Mouse (Mus musculus): ENCODE measurements around the gene Gp9. TPM values are rescaled to one million over a fixed set of nuclear protein-coding genes. Genes with fewer than 3 reads are reported as not detected.

Gene Gp9
- total and polyA plus RNA-seq, 2 experiments from 2014 or later, result not detected

DNA sequence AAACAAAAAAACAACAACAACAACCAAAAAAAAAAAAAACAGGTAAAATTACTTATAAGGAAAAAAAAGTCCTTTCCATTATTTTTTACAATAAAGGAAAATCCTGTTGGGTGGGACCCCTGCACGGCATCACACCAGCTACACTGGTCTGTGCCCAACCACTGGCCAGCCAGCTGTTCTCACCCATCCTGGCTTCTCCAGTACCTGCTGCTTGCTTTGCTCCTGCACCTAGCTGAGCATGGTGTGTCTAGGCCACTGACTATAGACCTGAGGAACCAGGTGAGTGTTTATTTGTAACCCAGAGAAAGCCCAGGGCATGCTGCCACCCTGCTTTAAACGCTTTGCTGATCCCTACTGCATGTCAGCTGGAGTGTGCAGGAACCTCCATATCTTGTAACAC lies 42.5 kb downstream of the Gp9 start:
- H3K9ac ChIP-seq (replicated peaks; ENCODE audit: low read length, poor library complexity, severe bottlenecking), result no peak overlapping the region
- H3K4me3 ChIP-seq (ENCODE audit: low read depth, low read length), result no peak overlapping the region
- H3K4me2 ChIP-seq (ENCODE audit: low read depth, low read length, poor library complexity, severe bottlenecking), result no peak overlapping the region
- ATAC-seq (ENCODE audit: low FRiP score), result no peak
- no peaks in the 10 kb centered on the region for H3K4me1 ChIP-seq (ENCODE audit: insufficient read depth, low read length)
- peaks cover 70% of the 10 kb centered on the region for H3K36me3 ChIP-seq (ENCODE audit: insufficient read depth, low read length)
- no peaks in the 10 kb centered on the region for H3K9me3 ChIP-seq (ENCODE audit: low read length)
- H3K27me3 ChIP-seq (ENCODE audit: insufficient read depth, low read length), result no peaks in the 10 kb centered on the region
- no peak for DNase-seq (ENCODE audit: low spot score)
- no peak for TF ChIP-seq CTCF (IDR thresholded peaks at IDR 0.05)
- 100% methylated on average over 2 of the region's 2 CpGs for WGBS
- no peak overlapping the region for H3K27ac ChIP-seq (ENCODE audit: low read depth, low read length)

Other genes starting within 250 kb of the Gp9 start
- 0.93 and 1.4 TPM in 2 replicates for gene Arhgap25, start 244.8 kb upstream of the Gp9 start, total RNA-seq (2014; rRNA removed)
- gene Arhgap25, start 244.8 kb upstream of the Gp9 start, polyA plus RNA-seq (2015; fragmentation: Nextera tagmentation; extraction: Ambion mirVana), result 1.2 and 1.8 TPM in 2 replicates
- gene Prokr1, start 187.3 kb upstream of the Gp9 start, total RNA-seq (2014; rRNA removed), result 2.7 and 3.4 TPM in 2 replicates
- 1.3 and 1.5 TPM in 2 replicates for gene Prokr1, start 187.3 kb upstream of the Gp9 start, polyA plus RNA-seq (2015; fragmentation: Nextera tagmentation; extraction: Ambion mirVana)
- gene Aplf, start 105.9 kb upstream of the Gp9 start, total RNA-seq (2014; rRNA removed), result 4.2 and 5.5 TPM in 2 replicates
- gene Aplf, start 105.9 kb upstream of the Gp9 start, polyA plus RNA-seq (2015; fragmentation: Nextera tagmentation; extraction: Ambion mirVana), result 4.4 and 5.0 TPM in 2 replicates
- gene Efcc1, start 47.2 kb upstream of the Gp9 start, total RNA-seq (2014; rRNA removed), result 6.6 and 15.8 TPM in 2 replicates
- 8.7 and 11.2 TPM in 2 replicates for gene Efcc1, start 47.2 kb upstream of the Gp9 start, polyA plus RNA-seq (2015; fragmentation: Nextera tagmentation; extraction: Ambion mirVana)
- 23.2 and 31.6 TPM in 2 replicates for gene Rab43, start 34.1 kb downstream of the Gp9 start, total RNA-seq (2014; rRNA removed)
- gene Rab43, start 34.1 kb downstream of the Gp9 start, polyA plus RNA-seq (2015; fragmentation: Nextera tagmentation; extraction: Ambion mirVana), result 7.7 and 9.9 TPM in 2 replicates
- gene Gm45140, start 57.7 kb downstream of the Gp9 start, total RNA-seq (2014; rRNA removed), result 5.4 TPM in 1 of 2 replicates, not detected in the other
- gene Gm45140, start 57.7 kb downstream of the Gp9 start, polyA plus RNA-seq (2015; fragmentation: Nextera tagmentation; extraction: Ambion mirVana), result 1.2 and 1.8 TPM in 2 replicates
- gene Isy1, start 60.7 kb downstream of the Gp9 start, total RNA-seq (2014; rRNA removed), result 21.7 and 22.5 TPM in 2 replicates
- gene Isy1, start 60.7 kb downstream of the Gp9 start, polyA plus RNA-seq (2015; fragmentation: Nextera tagmentation; extraction: Ambion mirVana), result 20.7 and 25.9 TPM in 2 replicates
- gene Cnbp, start 73.0 kb downstream of the Gp9 start, total RNA-seq (2014; rRNA removed), result 178 and 197 TPM in 2 replicates
- 550 and 577 TPM in 2 replicates for gene Cnbp, start 73.0 kb downstream of the Gp9 start, polyA plus RNA-seq (2015; fragmentation: Nextera tagmentation; extraction: Ambion mirVana)
- 202 and 226 TPM in 2 replicates for gene Copg1, start 109.7 kb downstream of the Gp9 start, total RNA-seq (2014; rRNA removed)
- gene Copg1, start 109.7 kb downstream of the Gp9 start, polyA plus RNA-seq (2015; fragmentation: Nextera tagmentation; extraction: Ambion mirVana), result 191 and 216 TPM in 2 replicates
- gene Hmces, start 135.9 kb downstream of the Gp9 start, total RNA-seq (2014; rRNA removed), result 30.7 and 33.0 TPM in 2 replicates
- gene Hmces, start 135.9 kb downstream of the Gp9 start, polyA plus RNA-seq (2015; fragmentation: Nextera tagmentation; extraction: Ambion mirVana), result 34.6 and 35.5 TPM in 2 replicates
- gene H1fx, start 203.6 kb downstream of the Gp9 start, total RNA-seq (2014; rRNA removed), result 22.7 and 31.8 TPM in 2 replicates
- gene H1fx, start 203.6 kb downstream of the Gp9 start, polyA plus RNA-seq (2015; fragmentation: Nextera tagmentation; extraction: Ambion mirVana), result 42.8 and 52.8 TPM in 2 replicates

Measured in midbrain, postnatal 0 days (tissue).